Mouse (Mus musculus): ENCODE data around the gene Gtpbp2.

Gtpbp2 gene

GRCm38 (mm10) chr17:46203078-46203477 is 42.2 kb downstream of the Gtpbp2 start:
- no peak for DNase-seq (ENCODE audit: low read depth, low spot score)

GRCm38 (mm10) chr17:46206676-46207075 is 45.8 kb downstream of the Gtpbp2 start:
- DNase-seq (ENCODE audit: low read depth, low spot score), result no peak

DNA sequence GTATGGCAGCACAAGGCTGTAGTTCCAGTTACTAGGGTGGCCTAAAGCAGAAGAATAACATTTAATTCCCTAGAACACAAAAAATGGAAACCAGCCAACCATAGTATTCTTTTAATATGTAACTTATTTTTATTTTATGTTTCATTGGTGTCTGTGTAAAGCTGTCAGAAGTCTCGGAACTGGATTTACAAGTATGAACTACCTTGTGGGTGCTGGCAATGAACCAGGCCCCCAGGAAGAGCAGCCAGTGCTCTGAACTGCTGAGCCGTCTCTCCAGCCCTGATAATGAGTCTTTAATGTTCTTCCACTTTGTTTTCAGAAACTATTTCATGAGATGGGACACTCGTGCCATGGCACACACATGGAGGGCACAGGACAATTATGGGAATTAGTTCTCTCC is 49.7 kb downstream of the Gtpbp2 start:
- DNase-seq (ENCODE audit: low read depth, low spot score), result no peak

Data from A20 (cell line).